Mouse (Mus musculus) CH12.LX (cell line): ENCODE data around the gene Frmd4a. TPM values are rescaled to one million over a fixed set of nuclear protein-coding genes. Genes with fewer than 3 reads are reported as not detected.

ENCODE experiments used
- DNase-seq: peaks from one replicate; pipeline ENCODE4 v3.0.0-alpha.2; 2013; ENCODE audit errors: extremely low read depth
- H3K27ac ChIP-seq: 2 replicates; pipeline ENCODE4 v1.5.1; 2012; ENCODE audit warnings: low read depth, mild to moderate bottlenecking, control low read depth, moderate library complexity; ENCODE audit not compliant: insufficient read depth
- H3K27me3 ChIP-seq: replicated peaks from 2 replicates; pipeline ENCODE3; 2012; ENCODE audit warnings: inconsistent platforms
- H3K36me3 ChIP-seq, 2 experiments: replicated peaks in 1 of 2; 2 replicates each; pipeline versions ENCODE3 to v1.6.1; 2012; ENCODE audit warnings: inconsistent platforms in 1 of 2, low read length in 1 of 2, mild to moderate bottlenecking in 1 of 2, mixed read lengths in 1 of 2, moderate library complexity in 1 of 2; ENCODE audit not compliant: control insufficient read depth in 1 of 2, insufficient read depth in 1 of 2
- H3K4me1 ChIP-seq, 2 experiments: 2 replicates each; pipeline ENCODE4 v1.6.1; 2012; ENCODE audit warnings: inconsistent platforms in 1 of 2, moderate library complexity in 1 of 2; ENCODE audit not compliant: insufficient read depth in 2 of 2, control insufficient read depth in 1 of 2
- H3K4me2 ChIP-seq: 2 replicates; pipeline ENCODE4 v1.6.1; 2012; ENCODE audit warnings: low read depth, mild to moderate bottlenecking, control low read depth; ENCODE audit not compliant: poor library complexity, insufficient read depth, severe bottlenecking
- H3K4me3 ChIP-seq, 3 experiments: fragments of 150-350 bp in 1 of 3; sonication (generic) in 1 of 3; replicated peaks in 1 of 3; 2 replicates each; pipeline versions ENCODE3 to v1.5.1; 2011 to 2012; ENCODE audit warnings: low read depth in 2 of 3, low read length in 2 of 3, mild to moderate bottlenecking in 2 of 3, moderate library complexity in 2 of 3, control low read depth in 1 of 3, improper control_type of control experiment in 1 of 3, inconsistent platforms in 1 of 3, mixed read lengths in 1 of 3; ENCODE audit not compliant: poor library complexity in 1 of 3
- H3K79me2 ChIP-seq: replicated peaks from 2 replicates; pipeline ENCODE4 v1.6.1; 2012; ENCODE audit warnings: mild to moderate bottlenecking, moderate library complexity; ENCODE audit not compliant: control insufficient read depth, poor library complexity, insufficient read depth, severe bottlenecking; ENCODE audit errors: extremely low read depth
- H3K9ac ChIP-seq: 2 replicates; pipeline ENCODE4 v1.6.1; 2012; ENCODE audit warnings: low read depth, mild to moderate bottlenecking, control low read depth, moderate library complexity; ENCODE audit not compliant: insufficient read depth
- H3K9me3 ChIP-seq: replicated peaks from 2 replicates; pipeline ENCODE3; 2012; ENCODE audit warnings: low read length, inconsistent platforms, mixed read lengths
- BHLHE40 ChIP-seq: IDR thresholded peaks from 2 replicates; pipeline ENCODE4 v1.6.1; 2011; ENCODE audit warnings: mild to moderate bottlenecking, low read depth, low read length, improper control_type of control experiment
- CHD2 ChIP-seq: IDR thresholded peaks from 2 replicates; pipeline ENCODE4 v1.6.1; 2011; ENCODE audit warnings: low read length, improper control_type of control experiment
- CTCF ChIP-seq, 2 experiments: IDR thresholded peaks in 1 of 2; conservative IDR thresholded peaks in 1 of 2; 2 replicates each; pipeline ENCODE4 v1.5.1; 2011 to 2012; ENCODE audit warnings: low read depth in 2 of 2, low read length in 2 of 2, improper control_type of control experiment in 1 of 2, inconsistent platforms in 1 of 2, mild to moderate bottlenecking in 1 of 2, moderate library complexity in 1 of 2
- E2F4 ChIP-seq: IDR thresholded peaks from 2 replicates; pipeline ENCODE4 v1.6.1; 2011; ENCODE audit warnings: low read depth, low read length, improper control_type of control experiment; ENCODE audit not compliant: insufficient replicate concordance
- EP300 ChIP-seq: IDR thresholded peaks from 2 replicates; pipeline ENCODE4 v1.6.1; 2011; ENCODE audit warnings: low read length, improper control_type of control experiment
- GABPA ChIP-seq: IDR thresholded peaks from 2 replicates; pipeline ENCODE4 v1.6.1; 2012; ENCODE audit warnings: low read depth, low read length, improper control_type of control experiment, inconsistent platforms; ENCODE audit not compliant: insufficient replicate concordance
- IRF4 ChIP-seq: IDR thresholded peaks from 2 replicates; pipeline ENCODE4 v1.6.1; 2014; ENCODE audit warnings: low read depth, mild to moderate bottlenecking, inconsistent platforms, low read length, improper control_type of control experiment
- JUND ChIP-seq: conservative IDR thresholded peaks from 2 replicates; pipeline ENCODE4 v1.6.1; 2011; ENCODE audit warnings: low read depth, low read length, improper control_type of control experiment
- KAT2A ChIP-seq: IDR thresholded peaks from 2 replicates; pipeline ENCODE4 v1.6.1; 2012; ENCODE audit warnings: low read length, improper control_type of control experiment, inconsistent platforms; ENCODE audit not compliant: insufficient replicate concordance
- MAFK ChIP-seq: IDR thresholded peaks from 2 replicates; pipeline ENCODE4 v1.6.1; 2011; ENCODE audit warnings: low read length, improper control_type of control experiment; ENCODE audit not compliant: insufficient replicate concordance
- MAX ChIP-seq: IDR thresholded peaks from 2 replicates; pipeline ENCODE4 v1.6.1; 2011; ENCODE audit warnings: low read length, improper control_type of control experiment
- MAZ ChIP-seq: IDR thresholded peaks from 2 replicates; pipeline ENCODE4 v1.6.1; 2012; ENCODE audit warnings: low read depth, mild to moderate bottlenecking, inconsistent platforms, low read length, improper control_type of control experiment, moderate library complexity
- MEF2A ChIP-seq: IDR thresholded peaks from 2 replicates; pipeline ENCODE4 v1.6.1; 2014; ENCODE audit warnings: low read depth, mild to moderate bottlenecking, inconsistent platforms, low read length, improper control_type of control experiment, borderline replicate concordance
- MXI1 ChIP-seq: IDR thresholded peaks from 2 replicates; pipeline ENCODE4 v1.6.1; 2011; ENCODE audit warnings: mild to moderate bottlenecking, low read depth, low read length, improper control_type of control experiment
- MYC ChIP-seq: IDR thresholded peaks from 2 replicates; pipeline ENCODE4 v1.6.1; 2011; ENCODE audit warnings: low read depth, mild to moderate bottlenecking, improper control_type of control experiment, low read length
- NRF1 ChIP-seq: IDR thresholded peaks from 2 replicates; pipeline ENCODE4 v1.6.1; 2014; ENCODE audit warnings: low read depth, mild to moderate bottlenecking, inconsistent platforms, low read length, improper control_type of control experiment, moderate library complexity
- PAX5 ChIP-seq: IDR thresholded peaks from 2 replicates; pipeline ENCODE4 v1.6.1; 2012; ENCODE audit warnings: low read length, inconsistent platforms, mixed read lengths
- POLR2A ChIP-seq: IDR thresholded peaks from 2 replicates; pipeline ENCODE4 v1.6.1; 2011; ENCODE audit warnings: low read depth, mild to moderate bottlenecking, improper control_type of control experiment, low read length
- POLR2AphosphoS2 ChIP-seq: IDR thresholded peaks from 2 replicates; pipeline ENCODE4 v1.6.1; 2011; ENCODE audit warnings: low read depth, low read length, improper control_type of control experiment
- SIN3A ChIP-seq: IDR thresholded peaks from 2 replicates; pipeline ENCODE4 v1.6.1; 2012; ENCODE audit warnings: low read length, improper control_type of control experiment, inconsistent platforms
- SMC3 ChIP-seq: IDR thresholded peaks from 2 replicates; pipeline ENCODE4 v1.6.1; 2011; ENCODE audit warnings: low read depth, low read length, improper control_type of control experiment
- TBP ChIP-seq: conservative IDR thresholded peaks from 2 replicates; pipeline ENCODE4 v1.6.1; 2011; ENCODE audit warnings: low read depth, low read length, improper control_type of control experiment
- TCF12 ChIP-seq: IDR thresholded peaks from 2 replicates; pipeline ENCODE4 v1.6.1; 2014; ENCODE audit warnings: low read depth, mild to moderate bottlenecking, inconsistent platforms, low read length, improper control_type of control experiment
- USF2 ChIP-seq: conservative IDR thresholded peaks from 2 replicates; pipeline ENCODE4 v1.6.1; 2011; ENCODE audit warnings: low read depth, low read length, improper control_type of control experiment
- ZC3H11A ChIP-seq: IDR thresholded peaks from 2 replicates; pipeline ENCODE4 v1.6.1; 2012; ENCODE audit warnings: low read depth, mild to moderate bottlenecking, inconsistent platforms, low read length, improper control_type of control experiment
- ZNF384 ChIP-seq: IDR thresholded peaks from 2 replicates; pipeline ENCODE4 v1.6.1; 2012; ENCODE audit warnings: low read depth, low read length, improper control_type of control experiment, inconsistent platforms
- dilution Hi-C: fragments of 300-500 bp; cut with MboI; formaldehyde crosslinking; loops from 2 replicates; pipeline ENCODE4 v1.14.3; 2020; ENCODE audit warnings: low sequenced_read_pairs; ENCODE audit not compliant: extremely low pct_unique_long_range_greater_than_20kb, extremely low pct_ligation_motif_present
- in situ Hi-C: fragments of 300-500 bp; cut with MboI; formaldehyde crosslinking; loops from 3 replicates; pipeline ENCODE4 v1.14.3; 2019; ENCODE audit warnings: low sequenced_read_pairs, low pct_ligation_motif_present, low pct_unique_long_range_greater_than_20kb, mixed read lengths
- polyA plus RNA-seq: library from polyadenylated mRNA; unstranded; fragments of >175 nt; gene quantifications from 2 replicates; pipeline ENCODE4 v1.2.1, GENCODE M21; 2012; ENCODE audit warnings: low read depth; ENCODE audit not compliant: insufficient read length
- total RNA-seq, 2 experiments: library from RNA; depleted of rRNA; stranded (reverse); fragments of 300-350 nt in 1 of 2; fragments of >200 nt in 1 of 2; gene quantifications; 2 replicates each; pipeline ENCODE4 v1.2.3; 2012 to 2014

Gene Frmd4a
- total and polyA plus RNA-seq, 3 experiments, result 0.13 to 2.0 (median 0.32) TPM

DNA sequence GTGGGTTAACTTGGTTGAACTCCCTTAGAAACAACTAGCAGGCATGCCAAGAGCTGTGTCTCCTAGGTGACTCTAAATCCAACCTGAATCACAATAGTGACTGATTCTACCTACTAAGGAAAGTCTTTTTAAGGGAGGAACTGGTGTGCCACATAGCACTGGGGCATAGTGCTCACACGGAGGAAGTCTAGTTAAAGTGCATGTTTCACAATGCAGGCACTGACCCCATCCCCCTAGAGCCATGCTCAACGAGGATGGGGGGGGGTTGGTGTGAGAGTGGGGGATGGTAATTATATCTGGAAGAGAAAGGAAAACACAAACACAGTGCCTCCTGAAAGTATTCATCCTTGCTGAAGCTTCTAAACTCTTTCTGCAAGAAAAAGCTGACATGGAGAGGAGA lies 533.9 kb downstream of the Frmd4a start:
- no peaks in the 10 kb centered on the region for H3K36me3 ChIP-seq
- H3K9ac ChIP-seq, result no peak overlapping the region
- TF ChIP-seq CTCF (conservative IDR thresholded peaks at IDR 0.05 in 1 of 2, IDR thresholded peaks at IDR 0.05 in 1 of 2; ENCODE audit: low read depth in 2 of 2, low read length in 2 of 2) (no peak), MXI1 (no peak), MAFK (no peak), POLR2AphosphoS2 (no peak), GABPA (no peak), MAX (no peak), TBP (no peak), E2F4 (no peak), MAZ (no peak), ZNF384 (no peak), JUND (no peak), SIN3A (no peak), MEF2A (no peak), CHD2 (no peak), NRF1 (no peak)
- TF ChIP-seq, all 38 proteins: peak for 0
- H3K79me2 ChIP-seq, result no peaks in the 10 kb centered on the region
- H3K27me3 ChIP-seq, result no peaks in the 10 kb centered on the region
- dilution Hi-C loops (no loop called here), in situ Hi-C loops (no loop called here)
- DNase-seq, result no peak
- H3K4me2 ChIP-seq, result no peak overlapping the region
- H3K4me1 ChIP-seq, result no peaks in the 10 kb centered on the region
- H3K4me3 ChIP-seq, result no peak overlapping the region
- no peak overlapping the region for H3K27ac ChIP-seq
- H3K9me3 ChIP-seq, result no peaks in the 10 kb centered on the region

DNA sequence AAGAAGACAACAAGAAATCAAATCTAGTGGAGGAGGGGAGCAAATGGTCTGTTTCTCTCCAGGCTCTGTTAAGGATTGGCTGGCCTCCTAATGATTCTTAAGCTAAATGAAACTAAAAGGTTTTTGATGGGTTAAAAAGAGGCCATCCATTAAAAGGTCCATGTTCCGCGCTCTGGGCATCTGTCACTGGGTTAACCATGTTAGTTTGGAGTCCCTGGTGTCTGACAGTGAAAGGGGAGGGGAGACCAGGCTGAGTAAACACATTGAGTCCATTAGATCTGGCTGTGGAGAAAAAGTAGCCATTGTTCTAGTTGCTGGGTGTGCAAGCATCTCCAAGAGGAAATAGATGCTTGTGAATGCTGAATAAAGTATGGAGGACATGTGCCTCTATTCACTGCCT lies 534.3 kb downstream of the Frmd4a start:
- H3K4me1 ChIP-seq, result 0 out of 4 replicates have a peak, but pooled peaks cover 0 to under 1% of the 10 kb centered on the region in 2 experiments
- dilution Hi-C loops, result no loop called here
- TF ChIP-seq IRF4 (no peak), MAZ (no peak), BHLHE40 (no peak), GABPA (no peak), NRF1 (no peak), SMC3 (no peak), POLR2A (no peak), CTCF (conservative IDR thresholded peaks at IDR 0.05 in 1 of 2, IDR thresholded peaks at IDR 0.05 in 1 of 2; ENCODE audit: low read depth in 2 of 2, low read length in 2 of 2) (no peak), MEF2A (no peak), CHD2 (no peak), E2F4 (no peak), PAX5 (no peak), USF2 (no peak), ZC3H11A (no peak), ZNF384 (no peak), KAT2A (no peak), MYC (no peak), EP300 (no peak), TCF12 (no peak), MXI1 (no peak)
- TF ChIP-seq, all 38 proteins: peak for 0
- H3K4me3 ChIP-seq, result no peak overlapping the region
- no peaks in the 10 kb centered on the region for H3K36me3 ChIP-seq
- no peaks in the 10 kb centered on the region for H3K79me2 ChIP-seq
- no peak overlapping the region for H3K9ac ChIP-seq
- no peaks in the 10 kb centered on the region for H3K27me3 ChIP-seq
- DNase-seq, result no peak
- H3K9me3 ChIP-seq, result no peaks in the 10 kb centered on the region
- no peak overlapping the region for H3K4me2 ChIP-seq
- H3K27ac ChIP-seq, result no peak overlapping the region
- in situ Hi-C loops, result no loop called here
